Mouse (Mus musculus) bone marrow macrophage, adult 2 months (primary cell): ENCODE data around the gene 1110032A03Rik.

ENCODE experiments used
- CTCF ChIP-seq: IDR thresholded peaks from 2 replicates; pipeline ENCODE4 v1.5.1; 2012; ENCODE audit warnings: low read depth, mild to moderate bottlenecking, low read length, moderate library complexity
- POLR2A ChIP-seq: IDR thresholded peaks from 2 replicates; pipeline ENCODE4 v1.6.1; 2012; ENCODE audit warnings: mild to moderate bottlenecking, low read depth, low read length, borderline replicate concordance

DNA sequence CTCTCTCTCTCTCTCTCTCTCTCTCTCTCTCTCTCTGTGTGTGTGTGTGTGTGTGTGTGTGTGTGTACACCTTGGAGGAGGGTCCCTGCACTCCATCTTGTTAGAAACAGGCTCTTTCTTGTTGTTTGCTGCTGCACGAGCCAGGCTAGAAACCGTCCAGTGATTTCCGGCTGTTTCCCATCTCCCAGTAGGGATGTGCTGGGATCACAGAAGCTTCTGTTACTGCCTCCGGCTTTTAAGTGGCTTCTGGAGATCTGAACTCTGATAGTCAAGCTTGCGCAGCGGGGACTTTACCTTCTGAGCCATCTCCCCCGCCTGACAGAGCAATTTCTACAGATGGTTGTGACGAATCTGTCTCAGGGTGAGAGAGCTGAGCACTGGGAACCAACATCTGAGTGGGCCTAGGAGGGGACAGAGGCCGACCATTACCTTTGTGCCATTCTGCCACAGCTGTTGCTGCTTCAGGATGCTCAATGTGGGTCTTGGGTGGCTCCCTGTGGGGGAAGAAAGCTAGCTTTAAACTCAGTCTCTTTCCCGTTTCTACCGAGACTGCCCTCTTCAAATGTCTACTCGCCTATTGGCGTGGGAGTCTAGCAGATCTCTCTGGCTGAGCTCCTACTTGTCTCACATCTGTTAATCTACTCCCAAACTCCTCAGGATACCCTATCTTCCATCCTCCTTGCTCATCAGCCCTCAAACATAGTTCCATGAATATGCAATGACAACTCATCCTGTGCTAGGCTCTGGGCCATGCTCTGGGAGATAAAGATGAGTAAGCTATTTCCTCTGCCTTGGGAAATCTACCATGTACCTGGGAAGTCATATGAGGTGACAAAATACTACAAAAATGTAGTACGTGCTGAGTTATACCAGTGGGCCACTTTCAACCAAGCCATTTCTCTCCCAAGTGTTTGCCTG lies 34.2 kb downstream of the 1110032A03Rik start:
- TF ChIP-seq CTCF (no peak), POLR2A (no peak)
